Mouse (Mus musculus): Measurements from ENCODE around the gene Fbxl16.

GRCm38 (mm10) chr17:25796951-25797369 is 11.9 kb upstream of the Fbxl16 start, which contains the start of gene Metrn:
- TF ChIP-seq CTCF (IDR thresholded peaks at IDR 0.05) (no peak), EP300 (IDR thresholded peaks at IDR 0.05; ENCODE audit: insufficient read depth, low read depth, low read length) (no peak), POLR2A (IDR thresholded peaks at IDR 0.05; ENCODE audit: insufficient read depth, low read depth, low read length) (no peak)

All from heart, adult 2 months (tissue).